Comparison of ENCODE assay signal across 1 mouse cellular context in the genomic region with DNA sequence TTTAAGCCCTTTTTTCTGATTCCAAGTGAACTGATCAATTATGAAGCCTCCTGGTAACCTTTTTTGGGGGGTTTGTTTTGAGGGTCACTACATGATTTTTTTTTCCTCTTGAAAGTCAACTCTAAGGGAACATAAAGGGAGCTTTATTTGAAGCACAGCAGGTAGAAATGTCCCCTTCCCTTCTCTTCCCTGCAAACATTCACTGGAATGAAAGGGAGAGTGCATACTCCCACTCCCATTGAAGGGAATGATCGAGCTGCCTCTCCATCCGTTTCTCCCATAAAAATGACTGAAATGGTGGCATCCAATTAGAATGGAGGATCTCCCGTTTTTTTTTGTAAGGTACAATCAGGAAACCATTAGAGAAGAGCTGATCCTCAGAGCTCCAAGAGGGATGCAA.
TF ChIP-seq lines count a peak whose summit lies in the region.

No protein-coding gene starts in this region.

TF ChIP-seq in ES-E14, 5 proteins besides CTCF, POLR2A, EP300 and RAD21:
- TF ChIP-seq MAFK (IDR thresholded peaks at IDR 0.05; ENCODE audit: insufficient read depth, low read depth, low read length) (no peak), ZNF384 (IDR thresholded peaks at IDR 0.05; ENCODE audit: low read depth, low read length) (0 out of 2 replicates have a peak, but pooled peaks have one; percentile 25), HCFC1 (IDR thresholded peaks at IDR 0.05; ENCODE audit: borderline replicate concordance, insufficient read depth, low read length) (no peak)
TF ChIP-seq in ES-E14: peak in this region for 1.
